Mouse (Mus musculus) G1E (cell line): ENCODE measurements around the gene Zc3h7b.

ENCODE experiments used
- CTCF ChIP-seq: IDR thresholded peaks from 2 replicates; pipeline ENCODE4 v1.5.1; 2012; ENCODE audit warnings: low read depth, low read length, inconsistent platforms, mixed read lengths
- GATA1 ChIP-seq: IDR thresholded peaks from 2 replicates; pipeline ENCODE4 v1.6.1; 2012; ENCODE audit warnings: borderline replicate concordance, low read length, inconsistent platforms, mixed read lengths
- GATA2 ChIP-seq: IDR thresholded peaks from 2 replicates; pipeline ENCODE4 v1.6.1; 2012; ENCODE audit warnings: low read depth, low read length, inconsistent platforms, borderline replicate concordance

- TF ChIP-seq CTCF, result no peak
- TF ChIP-seq GATA1, result no peak
- TF ChIP-seq GATA2, result no peak
These were observed 32.0 kb downstream of the Zc3h7b start for GRCm38 (mm10) chr15:81776631-81777422.
